Mouse (Mus musculus) fat pad, adult 2 months (tissue): ENCODE data around the gene 7530416G11Rik.

Experiments used
- DNase-seq: peaks from one replicate; pipeline ENCODE4 v3.0.0-alpha.2; 2011; ENCODE audit warnings: low read depth, low spot score; ENCODE audit errors: extremely low read depth

The 7530416G11Rik gene

GRCm38 (mm10) chr15:85503127-85503526 lies at the start of gene 7530416G11Rik:
7530416G11Rik (minus strand) TSS chr15:85503227.
- no peak for DNase-seq

- DNase-seq = no peak
Observed at GRCm38 (mm10) chr15:85546500-85546899, 43.5 kb upstream of the 7530416G11Rik start.

- no peak for DNase-seq
Observed at GRCm38 (mm10) chr15:85545369-85545768, 42.3 kb upstream of the 7530416G11Rik start.

- no peak for DNase-seq
Observed at GRCm38 (mm10) chr15:85538170-85538569, 35.1 kb upstream of the 7530416G11Rik start.

GRCm38 (mm10) chr15:85537151-85537550 lies 34.1 kb upstream of the 7530416G11Rik start:
- DNase-seq = no peak

DNA sequence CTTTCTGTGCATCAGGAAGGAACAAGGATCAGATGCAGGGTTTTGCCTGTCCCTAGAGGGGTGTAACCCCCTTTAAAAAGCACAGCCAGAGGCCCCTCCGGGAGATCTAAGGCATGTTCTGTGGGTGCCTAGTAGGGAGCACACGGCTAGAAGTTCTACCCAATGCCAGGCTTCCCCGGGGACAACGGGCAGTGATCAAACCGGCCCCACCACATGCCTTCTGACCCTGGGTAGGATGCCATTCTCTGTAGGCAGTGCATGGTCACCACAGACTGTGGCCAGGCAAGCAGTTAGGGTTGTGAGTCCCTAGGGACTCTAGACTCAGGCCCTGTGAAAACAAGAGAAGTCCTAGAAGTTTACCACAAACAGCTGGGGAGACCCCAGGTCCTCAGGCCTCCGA lies 31.6 kb upstream of the 7530416G11Rik start:
- no peak for DNase-seq

- DNase-seq = no peak
Observed at GRCm38 (mm10) chr15:85534215-85534614, 31.2 kb upstream of the 7530416G11Rik start.

DNA sequence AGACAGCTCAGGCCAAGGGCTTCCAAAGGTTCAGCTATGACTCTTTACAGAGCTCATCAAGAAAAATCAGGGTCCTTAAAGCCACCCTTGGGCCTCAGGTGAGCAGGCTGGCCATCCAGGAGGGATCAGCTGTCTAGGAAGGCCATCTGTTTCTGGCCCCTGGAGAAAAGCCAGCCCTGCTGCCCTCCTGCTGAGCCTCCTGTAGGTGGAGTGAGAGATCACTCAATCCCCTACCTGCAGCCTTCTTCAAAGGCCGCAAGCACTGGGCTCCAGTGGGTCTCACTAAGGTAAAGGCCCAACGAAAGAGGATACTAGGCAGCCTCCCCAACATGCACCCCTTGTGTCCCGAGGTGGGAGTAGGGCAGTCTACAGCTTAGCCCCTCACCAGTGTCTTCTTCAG lies 29.0 kb upstream of the 7530416G11Rik start:
- DNase-seq = no peak

DNA sequence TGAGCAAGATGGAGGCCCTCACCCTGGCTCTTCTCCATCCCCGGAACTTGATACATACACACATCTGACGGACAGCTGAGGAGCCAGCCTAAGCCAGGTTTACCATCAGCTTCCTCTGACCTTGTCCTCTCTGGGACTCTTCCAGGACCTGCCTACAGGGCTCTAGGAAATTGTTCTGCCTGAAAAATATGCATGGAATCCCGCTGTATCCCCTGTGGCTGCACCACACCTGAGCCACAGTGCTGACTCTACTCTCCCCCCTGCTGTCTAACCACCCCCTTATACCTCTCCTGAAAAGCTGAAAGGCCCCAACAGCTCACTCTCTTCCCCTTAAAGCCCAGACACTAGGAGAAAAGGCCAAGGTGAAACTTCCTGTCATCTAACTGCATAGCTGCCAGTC lies 26.9 kb upstream of the 7530416G11Rik start:
- no peak for DNase-seq

GRCm38 (mm10) chr15:85524404-85524950 lies 21.4 kb upstream of the 7530416G11Rik start:
- DNase-seq = no peak

DNA sequence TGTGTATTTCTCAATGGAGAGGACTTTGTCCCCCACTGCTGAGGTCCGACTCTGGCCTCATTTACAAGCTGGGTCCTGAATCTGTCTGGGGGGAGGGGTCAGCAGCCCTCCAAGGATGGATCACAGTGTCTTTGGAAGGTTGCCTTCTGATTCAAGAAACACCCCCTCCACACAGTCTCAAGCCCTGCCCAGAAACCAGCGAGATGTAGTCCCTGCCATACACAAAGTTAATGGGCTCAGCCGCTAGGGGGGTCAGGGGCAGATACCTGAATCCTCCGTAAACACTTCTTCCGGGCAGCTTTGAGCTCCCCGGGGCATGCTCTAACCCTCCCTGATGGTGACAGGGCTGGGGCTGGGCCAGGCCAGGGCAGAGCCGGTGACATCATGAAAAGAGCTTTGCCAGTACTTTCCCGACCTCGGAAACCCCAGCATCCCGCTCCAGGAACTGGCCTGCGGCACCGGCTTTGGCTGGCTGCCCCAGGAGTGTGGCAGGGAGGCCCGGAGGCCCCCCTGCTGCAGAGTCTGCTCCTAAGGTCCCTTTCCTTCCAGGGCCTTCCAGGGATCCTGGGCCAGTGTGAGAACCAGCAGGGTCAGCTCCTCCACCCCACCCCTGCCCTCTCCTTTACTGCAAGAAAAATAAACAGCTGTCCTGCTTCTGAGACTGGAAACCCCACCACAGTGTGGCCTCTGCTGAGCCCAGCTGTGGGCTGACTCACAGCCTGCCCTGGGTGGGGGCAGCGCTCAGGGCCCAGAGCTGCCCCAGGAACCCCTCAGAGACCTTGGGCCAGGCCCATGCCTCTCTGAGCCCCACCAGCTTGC lies 20.4 kb upstream of the 7530416G11Rik start:
- DNase-seq = no peak

DNA sequence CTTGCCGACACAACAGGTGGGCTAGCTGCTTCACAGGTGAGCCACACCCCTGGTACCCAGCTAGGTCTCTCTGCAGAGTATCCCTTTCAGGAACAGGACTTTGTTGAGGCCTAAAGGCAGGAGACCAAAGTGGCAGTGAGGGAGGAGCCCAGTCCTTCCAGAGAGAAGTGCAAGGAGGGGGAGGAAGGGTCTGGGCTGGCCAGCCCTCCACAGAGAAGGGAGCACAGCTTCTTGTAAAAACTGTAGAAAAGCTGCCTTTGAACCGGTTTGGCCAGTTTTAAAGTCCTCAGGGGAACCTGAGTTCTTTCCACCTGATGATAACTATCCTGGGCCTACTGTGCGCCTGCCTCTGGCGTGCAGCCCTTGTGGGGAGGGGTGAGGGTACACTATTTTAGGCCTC lies 16.4 kb upstream of the 7530416G11Rik start:
- no peak for DNase-seq

- no peak for DNase-seq
Observed at GRCm38 (mm10) chr15:85507370-85508014, 4.5 kb upstream of the 7530416G11Rik start.

GRCm38 (mm10) chr15:85506680-85507079 lies 3.7 kb upstream of the 7530416G11Rik start:
- no peak for DNase-seq

DNA sequence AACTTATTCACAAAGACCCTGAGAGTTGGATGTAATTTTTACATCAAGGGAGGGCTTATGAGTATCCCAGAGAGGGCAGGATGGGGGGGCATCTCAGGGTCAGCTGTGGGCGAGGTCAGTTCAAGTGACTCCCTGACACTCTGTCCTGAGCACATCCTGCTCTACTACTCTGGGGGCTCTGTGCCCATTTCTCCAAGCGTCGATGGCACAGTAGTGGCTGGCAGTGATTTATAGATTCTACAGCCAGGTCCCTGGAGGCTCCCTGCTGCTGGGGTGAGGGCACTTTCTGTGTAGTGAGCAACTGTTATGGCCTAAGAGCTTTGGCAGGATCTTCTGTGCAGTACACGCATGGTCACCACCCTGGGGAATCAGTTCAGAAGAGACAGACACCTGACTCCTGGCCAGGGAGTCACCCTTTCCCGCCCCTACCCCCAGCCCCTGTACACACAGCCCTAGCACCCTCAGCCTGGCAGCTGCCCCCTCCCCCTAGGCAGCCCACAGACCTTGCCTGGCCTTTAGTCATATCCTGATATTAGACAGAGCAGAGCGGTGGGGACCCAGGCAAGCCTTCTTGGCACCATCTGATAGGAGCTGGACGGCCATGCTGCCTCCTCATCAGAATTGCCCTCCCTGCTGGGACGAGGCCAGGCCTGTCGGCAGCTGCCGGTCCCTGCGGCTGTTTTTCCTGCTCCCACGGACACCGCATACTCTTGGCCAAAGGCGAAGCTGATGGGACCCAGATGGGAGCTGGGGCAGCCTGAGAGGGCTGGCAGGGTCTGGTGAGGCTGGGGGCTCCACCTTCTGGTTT lies 2.3 kb upstream of the 7530416G11Rik start:
- DNase-seq = no peak

DNA sequence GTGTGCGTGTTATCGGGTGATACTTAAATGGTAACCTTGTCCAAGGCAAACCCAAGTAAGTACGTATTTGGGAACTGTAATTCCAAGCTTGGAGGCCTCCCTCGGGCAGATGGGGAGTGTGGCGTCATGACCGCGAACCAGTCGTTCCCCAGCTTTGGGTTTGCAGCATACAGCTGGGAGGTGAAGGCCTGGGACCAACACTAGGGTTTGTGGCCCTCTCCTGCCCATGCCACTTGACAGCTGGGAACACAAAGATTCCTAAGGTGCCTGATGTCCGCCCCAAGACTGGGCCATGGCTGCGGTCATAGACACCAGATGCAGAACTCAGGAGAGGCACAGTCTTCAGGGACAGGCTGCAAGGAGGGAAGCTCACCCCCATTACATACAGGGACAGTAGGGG lies 2.8 kb downstream of the 7530416G11Rik start:
- no peak for DNase-seq

DNA sequence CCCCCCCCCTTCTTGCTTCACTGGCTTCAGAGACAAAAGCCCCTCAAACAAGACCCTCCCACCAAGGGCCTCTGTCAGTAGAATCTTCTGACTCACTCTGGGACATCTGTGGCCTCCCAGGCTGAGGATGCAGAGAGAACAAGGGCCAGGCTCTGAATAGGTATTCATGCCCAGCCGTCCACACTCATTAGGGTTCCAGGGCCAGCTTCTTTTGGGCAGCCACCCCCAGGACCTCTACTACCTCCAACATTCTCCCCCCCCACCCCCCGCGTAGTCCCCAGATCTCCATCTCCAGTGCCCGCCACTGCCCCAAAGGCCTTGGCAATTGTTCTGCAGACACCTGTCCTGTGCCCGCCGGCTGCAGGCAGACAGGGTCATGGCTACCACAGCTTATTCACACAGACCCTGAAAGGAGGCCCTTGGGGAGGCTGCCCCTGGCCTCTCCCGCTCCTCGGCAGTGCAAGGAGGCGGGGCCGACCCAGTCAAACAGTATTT lies 5.0 kb downstream of the 7530416G11Rik start:
- no peak for DNase-seq

DNA sequence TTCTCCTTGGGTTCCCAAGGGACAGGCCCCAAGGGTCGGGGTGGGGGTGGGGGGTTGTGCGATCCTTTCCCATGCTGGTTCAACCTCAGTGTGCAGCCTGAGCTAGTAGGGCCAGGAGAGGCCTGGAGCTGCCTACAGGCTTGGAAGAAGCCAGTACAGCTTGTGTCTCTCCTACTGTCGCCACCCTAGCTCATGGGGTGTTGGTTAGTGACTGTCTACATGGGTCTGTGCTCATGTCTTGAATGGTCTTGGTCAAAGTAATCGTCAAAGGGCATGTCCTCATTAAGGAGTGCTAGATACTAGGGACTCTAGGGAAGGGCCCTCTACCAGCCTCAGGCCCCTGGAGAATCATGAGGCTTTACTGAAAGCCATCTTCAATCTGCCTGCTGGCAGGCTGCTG lies 5.5 kb downstream of the 7530416G11Rik start:
- no peak for DNase-seq

DNA sequence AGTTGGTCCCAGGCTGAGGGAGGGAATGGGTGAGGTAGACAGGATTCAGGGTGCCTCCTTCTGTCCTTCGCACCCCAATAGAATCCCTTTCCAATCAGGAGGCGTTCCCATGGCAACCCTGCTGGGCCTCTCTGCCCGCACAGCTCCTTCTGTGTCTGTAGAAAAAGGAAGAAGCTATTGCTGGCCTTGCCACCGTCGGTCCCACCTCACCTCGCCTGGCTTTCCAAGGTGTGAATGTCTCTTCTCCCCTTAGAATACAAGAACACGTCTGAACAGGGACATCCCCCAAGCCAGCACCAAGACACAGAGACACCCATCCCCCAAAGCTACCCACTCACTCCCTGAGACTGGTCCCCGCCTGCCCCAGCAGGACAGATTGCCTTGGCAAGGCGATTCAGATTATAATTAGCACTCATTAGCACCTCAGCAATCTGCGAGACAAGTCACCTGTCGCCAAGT lies 8.8 kb downstream of the 7530416G11Rik start:
- DNase-seq = no peak

DNA sequence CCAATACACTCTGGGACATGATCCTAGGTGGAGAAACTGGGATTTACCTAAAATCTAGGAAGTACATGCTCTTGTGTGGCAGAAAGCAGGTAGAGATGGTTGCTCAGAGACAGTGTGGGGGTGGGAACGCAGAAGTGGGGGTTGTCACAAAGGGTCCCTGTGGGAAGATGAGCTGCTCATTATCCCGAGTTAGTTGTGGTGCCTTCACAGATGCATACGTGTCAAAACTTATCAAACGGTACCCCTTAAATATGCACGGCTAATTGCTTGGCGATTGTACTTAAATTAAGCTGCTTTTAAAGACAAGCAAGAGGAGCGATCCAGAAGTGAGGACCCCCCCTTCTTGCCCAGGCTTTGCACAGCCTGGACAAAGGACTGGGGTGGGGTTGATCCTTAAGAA lies 13.3 kb downstream of the 7530416G11Rik start:
- DNase-seq = no peak

DNA sequence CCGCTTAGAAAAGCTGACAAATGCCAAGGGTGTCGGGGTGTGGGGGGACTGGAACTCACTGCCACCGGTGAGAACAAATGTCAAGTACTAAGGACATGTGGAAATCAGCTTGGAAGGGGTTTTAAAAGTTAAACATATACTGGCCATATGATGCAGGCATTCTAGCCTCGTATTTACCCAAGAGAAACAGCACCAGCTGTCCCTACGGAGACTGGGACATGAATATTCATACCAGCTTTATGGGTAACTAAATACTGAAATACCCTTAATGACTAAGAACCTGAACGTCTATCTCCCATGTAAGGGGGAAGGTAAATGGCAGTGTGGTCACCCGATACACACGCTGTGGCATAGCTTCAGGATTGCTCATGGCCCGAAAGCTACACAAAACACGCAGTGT lies 14.1 kb downstream of the 7530416G11Rik start:
- DNase-seq = no peak
